Mouse (Mus musculus) embryonic facial prominence, embryonic 11.5 days (tissue): ENCODE measurements around the gene D430019H16Rik. TPM values are rescaled to one million over a fixed set of nuclear protein-coding genes. Genes with fewer than 3 reads are reported as not detected.

Experiments
- ATAC-seq: fragments of 200-750 bp; cut with Nextera tagmentation; replicated peaks from 2 replicates; pipeline ENCODE4 v1.8.0; 2017; ENCODE audit warnings: low read depth; ENCODE audit not compliant: insufficient number of reproducible peaks, low FRiP score, low TSS enrichment
- DNase-seq: peaks from one replicate; pipeline ENCODE4 v3.0.0-alpha.2; 2015; ENCODE audit warnings: low spot score
- H3K27ac ChIP-seq: fragments of 300-500 bp; sonication (generic); replicated peaks from 2 replicates; pipeline ENCODE4 v1.5.1; 2014; ENCODE audit warnings: mild to moderate bottlenecking, low read depth, low read length, control low read depth
- H3K27me3 ChIP-seq: fragments of 300-500 bp; sonication (generic); 2 replicates; pipeline ENCODE4 v1.6.1; 2014; ENCODE audit warnings: mild to moderate bottlenecking, low read length, moderate library complexity, mixed read lengths; ENCODE audit not compliant: control insufficient read depth, insufficient read depth
- H3K36me3 ChIP-seq: fragments of 300-500 bp; sonication (generic); replicated peaks from 2 replicates; pipeline ENCODE4 v1.6.1; 2014; ENCODE audit warnings: low read depth, mild to moderate bottlenecking, low read length, moderate library complexity, mixed read lengths; ENCODE audit not compliant: control insufficient read depth, insufficient read depth
- H3K4me1 ChIP-seq: fragments of 300-500 bp; sonication (generic); 2 replicates; pipeline ENCODE4 v1.6.1; 2014; ENCODE audit warnings: low read length, mixed read lengths; ENCODE audit not compliant: control insufficient read depth, insufficient read depth
- H3K4me2 ChIP-seq: fragments of 300-500 bp; sonication (generic); 2 replicates; pipeline ENCODE4 v1.6.1; 2014; ENCODE audit warnings: low read depth, mild to moderate bottlenecking, control low read depth, low read length, moderate library complexity
- H3K4me3 ChIP-seq: fragments of 300-500 bp; sonication (generic); 2 replicates; pipeline ENCODE4 v1.5.1; 2014; ENCODE audit warnings: low read depth, low read length, control low read depth
- H3K9ac ChIP-seq: fragments of 300-500 bp; sonication (generic); replicated peaks from 2 replicates; pipeline ENCODE4 v1.6.1; 2014; ENCODE audit warnings: mild to moderate bottlenecking, control low read depth, low read length
- H3K9me3 ChIP-seq: fragments of 300-500 bp; sonication (generic); replicated peaks from 2 replicates; pipeline ENCODE4 v1.6.1; 2016; ENCODE audit warnings: mild to moderate bottlenecking, low read length, inconsistent platforms, mixed read lengths; ENCODE audit not compliant: control insufficient read depth
- WGBS: fragments of 180-500 bp; shearing (Covaris S2); extraction: QIAGEN DNeasy Blood & Tissue Kit; methylation state at CpG from one replicate; pipeline ENCODE4 v1.1.7; 2014; 5-methylcytosine and 5-hydroxymethylcytosine counted together
- polyA plus RNA-seq: library from polyadenylated mRNA; unstranded; fragments of >200 nt; fragmentation: Nextera tagmentation; extraction: Ambion mirVana; gene quantifications from 2 replicates; pipeline ENCODE4 v1.2.1, GENCODE M21; 2014

Gene D430019H16Rik
- polyA plus RNA-seq, 1 experiment from 2014 or later = 6.0 TPM

DNA sequence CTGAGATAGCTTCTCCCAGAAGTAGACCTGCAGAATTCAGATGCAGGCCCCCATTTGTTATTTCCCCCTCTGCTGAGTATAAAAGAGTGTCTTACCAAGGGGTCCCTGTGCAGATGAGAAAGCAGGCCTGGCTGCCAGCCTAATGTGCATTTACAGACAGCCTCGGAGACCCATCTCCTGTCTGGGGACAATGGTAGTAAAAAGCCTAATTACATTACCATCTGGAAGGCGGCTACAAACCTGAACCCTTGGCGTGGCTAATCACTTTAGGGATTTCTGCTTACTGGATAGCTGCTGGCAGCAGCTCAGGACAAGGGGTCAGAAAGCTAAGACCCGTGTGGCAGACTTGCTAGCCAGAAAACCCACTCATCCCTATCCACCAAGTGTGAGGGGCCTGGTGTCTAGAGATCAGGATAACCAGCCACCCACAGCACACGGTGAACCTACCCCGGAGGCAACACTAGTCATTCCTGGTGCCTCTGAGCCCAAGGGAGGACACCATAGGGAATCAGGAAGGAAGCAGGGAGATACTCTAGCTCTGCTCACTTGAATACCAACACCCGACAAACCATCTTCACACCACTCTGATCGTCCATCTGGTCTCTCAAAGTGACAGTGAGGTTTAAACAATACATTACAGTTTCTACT is 78.2 kb downstream of the D430019H16Rik start:
- H3K27me3 ChIP-seq = no peaks in the 10 kb centered on the region
- ATAC-seq = no peak
- H3K4me2 ChIP-seq = no peak overlapping the region; the same call in 1 of the 2 replicates
- no peak overlapping the region for H3K4me3 ChIP-seq
- no peaks in the 10 kb centered on the region for H3K9me3 ChIP-seq
- H3K4me1 ChIP-seq = no peaks in the 10 kb centered on the region
- no peak overlapping the region for H3K27ac ChIP-seq
- H3K9ac ChIP-seq = no peak overlapping the region
- 38% methylated on average over 8 of the region's 8 CpGs for WGBS
- DNase-seq = no peak
- H3K36me3 ChIP-seq = no peaks in the 10 kb centered on the region

DNA sequence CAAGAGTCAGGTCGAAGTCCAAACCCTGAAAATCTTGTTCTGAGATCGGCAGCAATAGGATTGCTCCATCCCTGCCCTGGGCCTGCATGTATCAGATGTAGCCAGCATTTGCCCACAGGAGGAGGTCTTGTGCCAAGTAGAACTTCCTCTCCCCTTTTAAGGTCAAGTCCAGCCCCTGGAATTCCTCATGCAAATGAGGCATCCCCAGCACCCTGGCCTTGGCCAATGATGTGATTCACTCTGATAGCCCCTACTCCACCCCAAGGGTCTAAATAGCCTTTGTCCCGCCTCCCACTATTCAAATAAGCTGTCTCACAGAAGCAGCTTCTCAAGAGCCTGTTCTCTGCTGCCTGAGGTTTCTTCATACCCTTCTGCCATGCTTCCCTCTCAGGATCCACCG is 81.2 kb downstream of the D430019H16Rik start:
- Histone ChIP-seq H3K4me3 (no peak overlapping the region), H3K36me3 (no peaks in the 10 kb centered on the region), H3K27me3 (no peaks in the 10 kb centered on the region), H3K4me2 (no peak overlapping the region), H3K4me1 (no peaks in the 10 kb centered on the region), H3K27ac (no peak overlapping the region), H3K9me3 (no peaks in the 10 kb centered on the region), H3K9ac (no peak overlapping the region)
- ATAC-seq = no peak
- WGBS = 89% methylated on average over 4 of the region's 4 CpGs
- DNase-seq = no peak

DNA sequence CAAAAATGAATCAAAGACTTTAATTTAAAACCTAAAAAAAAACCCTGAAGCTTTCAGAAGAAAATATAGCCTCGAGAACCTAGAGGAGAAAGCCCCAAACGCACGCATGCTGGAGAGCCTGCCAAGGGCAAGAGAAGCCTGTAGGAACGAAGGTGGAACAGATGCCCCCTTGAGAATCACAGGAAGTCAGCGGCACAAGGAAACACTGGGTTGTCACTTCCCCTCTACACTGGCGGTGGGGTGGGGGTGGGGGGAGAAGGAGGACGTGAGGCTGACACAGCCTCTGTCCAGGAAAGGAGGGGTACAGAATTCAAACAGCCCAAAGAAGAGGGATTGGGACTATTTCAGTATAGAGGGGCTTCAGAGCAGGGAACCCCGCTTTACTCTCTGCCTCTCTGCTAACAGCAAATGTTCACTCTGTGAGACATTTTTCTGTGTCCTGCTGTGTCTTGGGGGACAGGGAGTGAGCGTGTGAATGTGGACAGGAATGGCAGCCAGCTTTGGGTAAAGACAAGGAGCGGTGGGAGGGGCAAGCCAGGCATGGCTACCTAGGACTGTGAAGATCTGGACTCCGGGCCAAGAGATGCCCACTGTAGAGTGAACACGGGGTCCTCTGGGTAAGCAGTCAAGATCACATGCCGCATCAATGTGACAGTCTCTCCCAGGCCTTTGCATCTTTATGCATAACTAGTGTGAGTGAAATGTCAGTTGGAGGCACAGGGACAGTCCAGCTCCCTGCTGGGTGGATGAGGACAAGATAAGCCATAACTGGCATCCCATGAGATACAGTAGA is 82.5 kb downstream of the D430019H16Rik start:
- WGBS = 64% methylated on average over 13 of the region's 13 CpGs
- no peak overlapping the region for H3K9ac ChIP-seq
- no peaks in the 10 kb centered on the region for H3K9me3 ChIP-seq
- DNase-seq (no peak), ATAC-seq (no peak)
- no peaks in the 10 kb centered on the region for H3K27me3 ChIP-seq
- no peaks in the 10 kb centered on the region for H3K36me3 ChIP-seq
- H3K4me1 ChIP-seq = no peaks in the 10 kb centered on the region
- no peak overlapping the region for H3K4me2 ChIP-seq
- no peak overlapping the region for H3K4me3 ChIP-seq
- no peak overlapping the region for H3K27ac ChIP-seq

- H3K27ac ChIP-seq = no peak overlapping the region
- H3K4me1 ChIP-seq = no peaks in the 10 kb centered on the region
- DNase-seq (no peak), ATAC-seq (no peak)
- H3K9me3 ChIP-seq = no peaks in the 10 kb centered on the region
- H3K4me2 ChIP-seq = no peak overlapping the region
- no peak overlapping the region for H3K9ac ChIP-seq
- H3K4me3 ChIP-seq = no peak overlapping the region
- 78% methylated on average over 5 of the region's 5 CpGs for WGBS
- H3K27me3 ChIP-seq = no peaks in the 10 kb centered on the region
- H3K36me3 ChIP-seq = no peaks in the 10 kb centered on the region
Measured at GRCm38 (mm10) chr12:105537162-105537561, 83.5 kb downstream of the D430019H16Rik start.

GRCm38 (mm10) chr12:105539649-105540048 is 86.0 kb downstream of the D430019H16Rik start:
- ATAC-seq (no peak), DNase-seq (no peak)
- no peak overlapping the region for H3K4me3 ChIP-seq
- H3K27ac ChIP-seq = no peak overlapping the region
- H3K4me1 ChIP-seq = no peaks in the 10 kb centered on the region
- no peaks in the 10 kb centered on the region for H3K36me3 ChIP-seq
- H3K9me3 ChIP-seq = no peaks in the 10 kb centered on the region
- no peaks in the 10 kb centered on the region for H3K27me3 ChIP-seq
- H3K9ac ChIP-seq = no peak overlapping the region
- no peak overlapping the region for H3K4me2 ChIP-seq
- 92% methylated on average over 10 of the region's 10 CpGs for WGBS

- no peaks in the 10 kb centered on the region for H3K27me3 ChIP-seq
- WGBS = 75% methylated on average over 12 of the region's 12 CpGs
- H3K9ac ChIP-seq = no peak overlapping the region
- no peak overlapping the region for H3K4me2 ChIP-seq
- no peak overlapping the region for H3K4me3 ChIP-seq
- ATAC-seq (no peak), DNase-seq (no peak)
- no peaks in the 10 kb centered on the region for H3K9me3 ChIP-seq
- H3K36me3 ChIP-seq = no peaks in the 10 kb centered on the region
- peaks cover 2% of the 10 kb centered on the region; the same call in 1 of the 2 replicates for H3K4me1 ChIP-seq
- H3K27ac ChIP-seq = no peak overlapping the region
Measured at GRCm38 (mm10) chr12:105541590-105542402, 88.1 kb downstream of the D430019H16Rik start.

DNA sequence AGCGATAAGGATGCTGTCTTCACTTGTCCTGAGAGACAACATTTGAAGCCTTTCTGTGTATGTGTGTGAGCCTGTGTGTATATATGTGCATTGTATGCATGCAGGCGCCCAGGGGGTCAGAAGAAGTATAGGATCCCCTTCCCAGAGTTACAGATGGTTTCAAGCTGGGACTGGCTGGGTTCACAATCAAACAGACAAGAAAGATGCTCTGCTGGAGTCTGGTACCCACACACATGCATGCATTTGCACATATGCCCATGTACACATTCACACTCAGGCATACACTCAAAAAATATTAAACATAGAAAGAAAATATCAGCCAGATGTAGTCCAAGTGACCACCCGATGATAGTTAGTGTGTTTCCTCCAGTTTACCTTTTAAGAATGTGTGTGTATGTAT is 88.9 kb downstream of the D430019H16Rik start:
- Histone ChIP-seq H3K36me3 (no peaks in the 10 kb centered on the region), H3K9me3 (no peaks in the 10 kb centered on the region), H3K27me3 (no peaks in the 10 kb centered on the region), H3K9ac (no peak overlapping the region), H3K4me2 (no peak overlapping the region), H3K4me3 (no peak overlapping the region), H3K4me1 (peaks cover 2% of the 10 kb centered on the region; the same call in 1 of the 2 replicates), H3K27ac (no peak overlapping the region)
- 83% methylated on average over 3 of the region's 3 CpGs for WGBS
- DNase-seq = no peak
- ATAC-seq = no peak
